Mouse (Mus musculus) MEL (cell line): ENCODE results near the gene Nr5a2. TPM values are rescaled to one million over a fixed set of nuclear protein-coding genes. Genes with fewer than 3 reads are reported as not detected.

ENCODE experiments used
- DNase-seq: peaks from one replicate; pipeline ENCODE4 v3.0.0; 2011; ENCODE audit warnings: low read depth, low spot score
- H3K27ac ChIP-seq: 2 replicates; pipeline ENCODE4 v1.5.1; 2012; ENCODE audit warnings: low read depth, mild to moderate bottlenecking, control low read depth, low read length, moderate library complexity; ENCODE audit not compliant: control insufficient read depth
- H3K27me3 ChIP-seq, 2 experiments: fragments of 150-350 bp in 1 of 2; sonication (generic) in 1 of 2; 2 replicates each; pipeline ENCODE4 v1.6.1; 2012; ENCODE audit warnings: low read length in 2 of 2, mild to moderate bottlenecking in 2 of 2, improper control_type of control experiment in 1 of 2, moderate library complexity in 1 of 2; ENCODE audit not compliant: insufficient read depth in 2 of 2, control insufficient read depth in 1 of 2
- H3K36me3 ChIP-seq, 2 experiments: 2 replicates each; pipeline ENCODE4 v1.6.1; 2012 to 2014; ENCODE audit warnings: low read length in 2 of 2, improper control_type of control experiment in 1 of 2, inconsistent platforms in 1 of 2, mild to moderate bottlenecking in 1 of 2; ENCODE audit not compliant: insufficient read depth in 2 of 2, control insufficient read depth in 1 of 2
- H3K4me1 ChIP-seq, 2 experiments: fragments of 150-350 bp in 1 of 2; sonication (generic) in 1 of 2; 2 replicates each; pipeline ENCODE4 v1.6.1; 2012; ENCODE audit warnings: low read length in 2 of 2, improper control_type of control experiment in 1 of 2, mild to moderate bottlenecking in 1 of 2; ENCODE audit not compliant: insufficient read depth in 2 of 2, control insufficient read depth in 1 of 2
- H3K4me3 ChIP-seq, 2 experiments: fragments of 150-350 bp in 1 of 2; sonication (generic) in 1 of 2; 2 replicates each; pipeline ENCODE4 v1.5.1; 2012; ENCODE audit warnings: low read depth in 2 of 2, low read length in 2 of 2, mild to moderate bottlenecking in 2 of 2, moderate library complexity in 2 of 2, control low read depth in 1 of 2, improper control_type of control experiment in 1 of 2; ENCODE audit not compliant: control insufficient read depth in 1 of 2, insufficient read depth in 1 of 2
- H3K79me2 ChIP-seq: 2 replicates; pipeline ENCODE4 v1.6.1; 2012; ENCODE audit warnings: mild to moderate bottlenecking, low read length, moderate library complexity; ENCODE audit not compliant: control insufficient read depth, poor library complexity, insufficient read depth
- H3K9ac ChIP-seq: 2 replicates; pipeline ENCODE4 v1.6.1; 2012; ENCODE audit warnings: low read depth, mild to moderate bottlenecking, control low read depth, low read length, moderate library complexity; ENCODE audit not compliant: control insufficient read depth, poor library complexity, severe bottlenecking
- H3K9me3 ChIP-seq: fragments of 150-350 bp; sonication (generic); replicated peaks from 2 replicates; pipeline ENCODE4 v1.6.1; 2012; ENCODE audit warnings: mild to moderate bottlenecking, low read length, improper control_type of control experiment, moderate library complexity; ENCODE audit not compliant: insufficient read depth
- BHLHE40 ChIP-seq: IDR thresholded peaks from 2 replicates; pipeline ENCODE4 v1.6.1; 2012; ENCODE audit warnings: low read depth, mild to moderate bottlenecking, inconsistent platforms, low read length, improper control_type of control experiment, borderline replicate concordance
- ELF1 ChIP-seq: IDR thresholded peaks from 2 replicates; pipeline ENCODE4 v1.6.1; 2014; ENCODE audit warnings: low read depth, mild to moderate bottlenecking, inconsistent platforms, low read length, improper control_type of control experiment, moderate library complexity
- EP300 ChIP-seq, 2 experiments: IDR thresholded peaks; 2 replicates each; pipeline ENCODE4 v1.6.1; 2011; ENCODE audit warnings: improper control_type of control experiment in 2 of 2, low read length in 2 of 2, low read depth in 1 of 2, mild to moderate bottlenecking in 1 of 2
- ETS1 ChIP-seq: IDR thresholded peaks from 2 replicates; pipeline ENCODE4 v1.6.1; 2012; ENCODE audit warnings: low read depth, mild to moderate bottlenecking, inconsistent platforms, low read length, improper control_type of control experiment, moderate library complexity
- GABPA ChIP-seq: IDR thresholded peaks from 2 replicates; pipeline ENCODE4 v1.6.1; 2012; ENCODE audit warnings: low read depth, mild to moderate bottlenecking, inconsistent platforms, low read length, improper control_type of control experiment, moderate library complexity
- GATA1 ChIP-seq: IDR thresholded peaks from 2 replicates; pipeline ENCODE4 v1.6.1; 2011; ENCODE audit warnings: low read depth, low read length, improper control_type of control experiment
- KAT2A ChIP-seq: conservative IDR thresholded peaks from 2 replicates; pipeline ENCODE4 v1.6.1; 2012; ENCODE audit warnings: low read depth, low read length, improper control_type of control experiment, inconsistent platforms
- MYB ChIP-seq: IDR thresholded peaks from 2 replicates; pipeline ENCODE4 v1.6.1; 2011; ENCODE audit warnings: mild to moderate bottlenecking, low read depth, low read length, improper control_type of control experiment
- NRF1 ChIP-seq: IDR thresholded peaks from 2 replicates; pipeline ENCODE4 v1.6.1; 2014; ENCODE audit warnings: low read depth, mild to moderate bottlenecking, inconsistent platforms, low read length, improper control_type of control experiment, moderate library complexity; ENCODE audit not compliant: poor library complexity, insufficient read depth, severe bottlenecking
- SIN3A ChIP-seq: IDR thresholded peaks from 2 replicates; pipeline ENCODE4 v1.6.1; 2012; ENCODE audit warnings: low read length, improper control_type of control experiment, inconsistent platforms
- TCF12 ChIP-seq: IDR thresholded peaks from 2 replicates; pipeline ENCODE4 v1.6.1; 2014; ENCODE audit warnings: low read depth, mild to moderate bottlenecking, inconsistent platforms, low read length, improper control_type of control experiment, moderate library complexity
- USF1 ChIP-seq: IDR thresholded peaks from 2 replicates; pipeline ENCODE4 v1.6.1; 2014; ENCODE audit warnings: low read depth, mild to moderate bottlenecking, inconsistent platforms, low read length, improper control_type of control experiment, moderate library complexity
- USF2 ChIP-seq, 2 experiments: IDR thresholded peaks; 2 replicates each; pipeline ENCODE4 v1.6.1; 2011 to 2012; ENCODE audit warnings: improper control_type of control experiment in 2 of 2, low read length in 2 of 2, borderline replicate concordance in 1 of 2, inconsistent platforms in 1 of 2, low read depth in 1 of 2, mild to moderate bottlenecking in 1 of 2; ENCODE audit not compliant: insufficient read depth in 1 of 2
- ZC3H11A ChIP-seq: IDR thresholded peaks from 2 replicates; pipeline ENCODE4 v1.6.1; 2012; ENCODE audit warnings: low read depth, mild to moderate bottlenecking, inconsistent platforms, low read length, improper control_type of control experiment
- polyA plus RNA-seq, 2 experiments: library from polyadenylated mRNA; stranded (reverse) in 1 of 2; unstranded in 1 of 2; fragments of >175 nt in 1 of 2; fragments of >200 nt in 1 of 2; gene quantifications; 2 replicates each; pipeline versions ENCODE4 v1.2.1 to v1.2.4; 2012; ENCODE audit warnings: low replicate concordance in 2 of 2, low read depth in 1 of 2; ENCODE audit not compliant: insufficient read length in 2 of 2, insufficient read depth in 1 of 2, missing spikeins in 1 of 2
- total RNA-seq: library from RNA; depleted of rRNA; stranded (reverse); fragments of 300-350 nt; gene quantifications from 2 replicates; pipeline ENCODE4 v1.2.3, GENCODE M21; 2012; rRNA removed

The Nr5a2 gene
- 0.23 and 0.39 TPM in 2 replicates for total RNA-seq
- under 1 TPM in 1 of 2 experiments, not detected in 1; 0.03 TPM for polyA plus RNA-seq

DNA sequence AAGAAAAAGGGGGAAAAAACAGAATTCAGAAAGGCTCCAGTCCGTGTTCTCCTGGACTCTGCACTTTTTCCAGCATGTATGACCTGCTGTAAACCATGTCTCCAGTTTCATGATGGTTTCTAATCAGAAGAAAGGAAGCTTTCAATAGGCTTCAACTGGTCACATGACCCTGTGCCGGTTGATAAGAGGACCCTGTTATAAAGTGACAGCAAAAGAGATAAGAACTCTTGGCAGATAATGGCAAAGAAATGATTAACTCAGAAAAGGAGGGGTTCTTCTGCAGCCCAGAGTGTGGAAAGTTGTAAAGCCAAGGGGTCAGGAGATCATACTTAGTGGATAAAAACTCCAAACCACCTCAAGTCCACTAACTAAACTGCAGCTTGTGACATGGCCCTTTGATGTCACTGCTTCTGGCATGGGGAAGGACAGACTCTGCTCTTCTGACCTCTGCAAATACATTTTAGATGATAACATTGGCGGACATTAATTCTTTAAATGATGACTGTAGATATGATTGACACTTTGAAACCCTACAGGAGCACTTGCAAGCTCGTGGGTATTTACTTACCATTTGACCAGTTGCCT, at the start of gene Nr5a2:
Gene Nr5a2, minus strand, starts transcription at position 21 of the 585 bp plus-strand sequence.
- H3K4me3 ChIP-seq = no peak within 1 kb of the TSS
- no peaks in the 10 kb centered on the region for H3K9me3 ChIP-seq
- no peak within 1 kb of the TSS for H3K9ac ChIP-seq
- H3K27ac ChIP-seq = no peak within 1 kb of the TSS
- no peaks in the 10 kb centered on the region for H3K4me1 ChIP-seq
- no peaks in the 10 kb centered on the region for H3K79me2 ChIP-seq
- no peak for DNase-seq
- TF ChIP-seq USF2 (IDR thresholded peaks at IDR 0.05; ENCODE audit: borderline replicate concordance in 1 of 2, insufficient read depth in 1 of 2, low read depth in 1 of 2, low read length in 2 of 2) = peak in 1 of 2 experiments; percentile 71; a peak in 2 of 4 replicates
- TF ChIP-seq USF1 = peak; percentile 92
- TF ChIP-seq ELF1 = no peak
- no peak for TF ChIP-seq SIN3A
- TF ChIP-seq KAT2A = no peak
- no peak for TF ChIP-seq ZC3H11A
- peak; percentile 38; the same call in 1 of the 2 replicates for TF ChIP-seq ETS1
- TF ChIP-seq BHLHE40 = 0 out of 2 replicates have a peak, but pooled peaks have one; percentile 17
- TF ChIP-seq EP300 (IDR thresholded peaks at IDR 0.05; ENCODE audit: low read depth in 1 of 2, low read length in 2 of 2) = peak; percentile 17 to 37; a peak in 2 of 4 replicates
- TF ChIP-seq MYB = no peak
- peak; percentile 54 for TF ChIP-seq GATA1
- TF ChIP-seq GABPA = no peak
- H3K27me3 ChIP-seq = no peaks in the 10 kb centered on the region
- H3K36me3 ChIP-seq = no peaks in the 10 kb centered on the region

DNA sequence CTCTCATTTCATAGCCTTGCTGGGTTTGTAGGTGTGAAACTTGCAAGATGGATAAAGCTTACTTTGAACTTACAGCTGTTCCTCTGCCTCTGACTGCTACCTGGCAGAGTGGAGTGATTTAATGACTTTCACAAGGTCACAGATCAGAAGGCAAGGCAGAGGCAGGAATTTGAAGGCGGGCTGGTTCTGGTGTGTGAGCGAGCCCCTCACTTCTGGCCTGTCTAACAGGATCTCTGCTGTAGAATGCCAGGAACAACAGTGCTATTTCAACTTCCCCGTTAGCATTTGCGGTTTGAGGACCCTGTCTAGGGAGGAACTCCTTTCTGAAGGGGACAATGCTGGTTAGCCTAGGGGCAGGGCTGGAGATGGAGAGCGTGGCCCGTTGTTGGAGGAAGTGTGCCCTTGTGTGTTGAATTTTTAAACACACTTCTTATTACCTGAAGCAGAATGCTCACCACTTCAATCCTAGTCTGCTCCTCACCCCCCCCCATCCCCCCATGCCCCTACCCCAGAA, 48.5 kb upstream of the Nr5a2 start:
- DNase-seq = no peak
- Histone ChIP-seq H3K4me1 (no peaks in the 10 kb centered on the region), H3K79me2 (no peaks in the 10 kb centered on the region), H3K27ac (no peak overlapping the region), H3K36me3 (no peaks in the 10 kb centered on the region), H3K27me3 (no peaks in the 10 kb centered on the region), H3K9me3 (no peaks in the 10 kb centered on the region), H3K9ac (no peak overlapping the region), H3K4me3 (no peak overlapping the region)
- TF ChIP-seq TCF12 (no peak), NRF1 (no peak)
